Mouse (Mus musculus): ENCODE data around the gene Hps1.

GRCm38 (mm10) chr19:42722500-42722899 lies 57.3 kb downstream of the Hps1 start:
- TF ChIP-seq POLR2A (IDR thresholded peaks at IDR 0.05; ENCODE audit: insufficient read depth, low read length), result no peak
- no peak for TF ChIP-seq CTCF (IDR thresholded peaks at IDR 0.05; ENCODE audit: low read depth, low read length)
